Mouse (Mus musculus) gastrocnemius, postnatal 4 days (tissue): ENCODE measurements at regions not wholly inside any gene's neighbourhood (a gene's known extent, or its start where the extent isn't known, plus 50 kb on each side); places are given as distances from the start of the nearest gene placed in this dataset.

Experiments
- DNase-seq, 2 experiments: peaks; one replicate each; pipeline ENCODE4 v3.0.0; 2021 to 2022; ENCODE audit warnings: low spot score in 2 of 2, mixed read lengths in 2 of 2

GRCm38 (mm10) chr5:19130639-19131038 lies 96.2 kb upstream of the Magi2 start:
- no peak for DNase-seq

DNA sequence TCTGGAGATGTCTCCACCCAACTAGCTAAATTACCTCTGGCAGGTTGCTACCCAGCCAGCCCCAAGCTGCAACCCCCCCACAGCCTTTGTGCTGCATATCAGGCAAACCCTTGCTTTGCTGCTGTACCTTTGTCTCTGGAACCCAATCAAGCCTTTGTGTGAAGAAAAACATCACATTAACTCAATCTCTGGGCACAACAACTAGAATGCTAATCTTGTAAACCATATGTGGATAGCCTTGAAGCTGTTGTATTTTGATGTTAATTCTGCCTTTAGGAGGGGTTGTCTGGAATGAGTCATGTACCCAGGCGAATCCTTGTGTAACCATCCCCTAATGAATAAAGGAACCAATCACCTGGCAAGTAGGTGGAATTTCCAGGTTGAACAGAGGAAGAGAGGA lies 72.3 kb upstream of the Magi2 start:
- no peak for DNase-seq

DNA sequence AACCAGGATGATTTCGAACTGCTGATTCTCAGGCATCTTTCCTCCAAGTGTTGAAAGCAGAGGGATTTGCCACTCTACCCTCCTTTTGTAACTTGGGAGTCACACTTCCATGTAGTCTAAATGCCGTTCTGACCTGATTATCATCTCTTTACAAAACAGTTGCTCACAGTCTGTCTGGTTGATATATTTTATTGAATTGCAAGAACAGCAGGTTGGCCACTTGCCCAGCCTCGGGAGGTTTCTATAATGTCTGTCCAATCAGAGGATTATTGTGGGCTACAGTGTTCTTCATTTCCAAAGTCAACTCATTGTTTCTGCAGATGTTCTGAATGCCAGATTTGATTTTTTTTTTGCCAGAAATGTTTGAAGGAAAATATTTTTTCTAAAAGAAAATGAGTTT lies 68.6 kb upstream of the Magi2 start:
- DNase-seq = peak in 1 of 2 experiments; percentile 51

GRCm38 (mm10) chr5:19160256-19160655 lies 66.6 kb upstream of the Magi2 start:
- DNase-seq = no peak
